Mouse (Mus musculus) right cerebral cortex, adult 2 months (tissue): ENCODE results near the gene Zfp316.

Source experiments
- DNase-seq, 2 experiments: peaks; one replicate each; pipeline ENCODE4 v3.0.0; 2021 to 2022; ENCODE audit warnings: low spot score in 2 of 2

Gene Zfp316

DNA sequence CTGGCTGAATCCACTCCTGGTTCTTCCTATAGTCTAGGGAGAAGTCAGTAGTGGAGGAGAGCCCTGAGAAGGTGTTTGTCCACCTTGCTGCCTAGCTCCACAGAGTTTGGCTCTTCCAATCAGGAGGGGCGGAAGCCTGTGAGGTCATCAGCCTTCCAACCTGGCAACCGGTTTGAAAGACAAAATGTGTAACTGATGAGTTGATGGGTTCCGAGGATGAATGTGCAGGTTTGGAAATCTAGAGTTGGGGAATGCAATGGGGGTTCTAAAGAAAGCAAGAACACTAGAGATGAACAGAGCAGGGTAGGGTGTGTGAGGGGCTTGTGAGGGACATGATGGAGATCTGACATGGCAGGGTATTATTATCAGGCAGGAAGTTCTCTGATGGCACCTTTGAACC, 43.0 kb downstream of the Zfp316 start, which contains the start of gene Spdye4a:
Gene Spdye4a (minus strand): TSS at position 101 of the 400 bp plus-strand sequence.
- no peak for DNase-seq

GRCm38 (mm10) chr5:143222287-143222686, 47.5 kb downstream of the Zfp316 start:
- no peak for DNase-seq

GRCm38 (mm10) chr5:143220996-143221395, 48.8 kb downstream of the Zfp316 start:
- no peak for DNase-seq

GRCm38 (mm10) chr5:143213832-143214231, 56.0 kb downstream of the Zfp316 start:
- DNase-seq = no peak

DNA sequence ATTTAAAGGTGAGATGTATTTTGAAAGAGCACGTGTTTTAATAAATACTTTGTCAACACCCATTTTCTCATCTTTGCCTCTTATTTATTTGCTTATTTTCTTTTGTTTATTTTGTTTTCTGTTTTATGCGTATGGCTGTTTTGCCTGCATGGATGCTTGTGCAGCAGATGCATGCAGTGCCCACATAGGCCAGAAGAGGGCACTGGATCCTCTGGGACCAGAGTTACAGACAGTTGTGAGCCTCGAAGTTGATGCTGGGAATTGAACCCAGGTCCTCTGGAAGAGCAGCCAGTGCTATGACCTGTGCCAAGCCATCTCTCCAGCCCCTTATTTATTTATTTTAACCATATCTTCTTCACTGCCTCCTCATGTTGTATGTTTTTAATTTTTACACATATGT, 64.8 kb downstream of the Zfp316 start:
- no peak for DNase-seq
